Comparison of ENCODE assay signal across 9 mouse cellular contexts in genomic region chr11:107473137-107473820, GRCm38 (mm10). TPM values are rescaled to one million over a fixed set of nuclear protein-coding genes. Genes with fewer than 3 reads are reported as not detected.
A peak's percentile ranks its signal among the peaks of the same experiment; 100 is the strongest.
DNase-seq lines count a peak whose midpoint lies in the region; ATAC-seq and TF ChIP-seq lines count a peak whose summit lies in the region.
"Had no signal": no experiment of that assay in that cellular context is flagged by ENCODE, and none has a peak within 500 bp of the region (broad histone marks: within the 10 kb centered on the region; RNA-seq: fewer than 3 reads in every experiment).

No protein-coding gene starts in this region.

- DNase-seq in midbrain, embryonic 11.5 days (ENCODE audit: low spot score, missing footprints): peak; percentile 94
- peak; percentile 93 for DNase-seq in NIH3T3 (ENCODE audit: low read depth)
- peak; percentile 91 for DNase-seq in hindbrain, postnatal 0 days (ENCODE audit: low spot score)

- H3K4me1 ChIP-seq in midbrain, embryonic 11.5 days (ENCODE audit: control insufficient read depth, insufficient read depth, low read length): peaks cover 9% of the 10 kb centered on the region
- peaks cover 15% of the 10 kb centered on the region for H3K4me1 ChIP-seq in midbrain, embryonic 13.5 days (replicated peaks)
- peaks cover 4% of the 10 kb centered on the region; the same call in 1 of the 2 replicates for H3K4me1 ChIP-seq in hindbrain, postnatal 0 days (ENCODE audit: insufficient read depth, low read length)
- H3K4me1 ChIP-seq in limb, embryonic 13.5 days: peaks cover 21% of the 10 kb centered on the region

- no peak overlapping the region for H3K27ac ChIP-seq in midbrain, embryonic 11.5 days (ENCODE audit: low read depth, low read length)
- H3K27ac ChIP-seq in midbrain, embryonic 13.5 days: no peak overlapping the region
- no peak overlapping the region for H3K27ac ChIP-seq in hindbrain, postnatal 0 days
- H3K27ac ChIP-seq in limb, embryonic 13.5 days: peak overlapping the region; percentile 39; the same call in 1 of the 2 replicates
- H3K27ac ChIP-seq: heart, embryonic 15.5 days had no signal

- no peaks in the 10 kb centered on the region for H3K27me3 ChIP-seq in midbrain, embryonic 11.5 days (ENCODE audit: control insufficient read depth, insufficient read depth, low read length)
- H3K27me3 ChIP-seq in midbrain, embryonic 13.5 days: no peaks in the 10 kb centered on the region
- H3K27me3 ChIP-seq in hindbrain, postnatal 0 days (ENCODE audit: insufficient read depth, low read length): no peaks in the 10 kb centered on the region
- H3K27me3 ChIP-seq in limb, embryonic 13.5 days: no peaks in the 10 kb centered on the region
- H3K27me3 ChIP-seq: heart, embryonic 15.5 days had no signal

- no peaks in the 10 kb centered on the region for H3K9me3 ChIP-seq in midbrain, embryonic 11.5 days (ENCODE audit: control insufficient read depth, low read length)
- no peaks in the 10 kb centered on the region for H3K9me3 ChIP-seq in midbrain, embryonic 13.5 days
- H3K9me3 ChIP-seq in hindbrain, postnatal 0 days (ENCODE audit: low read length): no peaks in the 10 kb centered on the region
- H3K9me3 ChIP-seq in limb, embryonic 13.5 days: no peaks in the 10 kb centered on the region
- H3K9me3 ChIP-seq: heart, embryonic 15.5 days had no signal

- no peak for ATAC-seq in midbrain, embryonic 11.5 days (ENCODE audit: low FRiP score)
- ATAC-seq in midbrain, embryonic 13.5 days: no peak
- peak; percentile 46 for ATAC-seq in common myeloid progenitor, adult 5-6 weeks (replicated peaks; ENCODE audit: low read depth, poor library complexity, severe bottlenecking)
- no peak for ATAC-seq in hindbrain, postnatal 0 days
- no peak for ATAC-seq in limb, embryonic 13.5 days (ENCODE audit: low FRiP score, low read depth)
- peak; percentile 65 for ATAC-seq in neutrophil, adult 5-6 weeks (ENCODE audit: extremely low read depth, insufficient number of reproducible peaks, low FRiP score, poor library complexity, severe bottlenecking)
- ATAC-seq in frontal cortex, adult (ENCODE audit: low TSS enrichment): no peak

- TF ChIP-seq CTCF in hindbrain, postnatal 0 days (IDR thresholded peaks at IDR 0.05; ENCODE audit: low read depth): peak; percentile 89

- H3K4me3 ChIP-seq in midbrain, embryonic 11.5 days (ENCODE audit: low read depth, low read length): no peak overlapping the region
- H3K4me3 ChIP-seq in midbrain, embryonic 13.5 days (replicated peaks): no peak overlapping the region
- H3K4me3 ChIP-seq in hindbrain, postnatal 0 days (ENCODE audit: low read length): no peak overlapping the region
- no peak overlapping the region for H3K4me3 ChIP-seq in limb, embryonic 13.5 days
- H3K4me3 ChIP-seq: heart, embryonic 15.5 days had no signal

- 22% methylated on average over 8 of the region's 8 CpGs for WGBS in midbrain, embryonic 11.5 days
- 23% methylated on average over 8 of the region's 8 CpGs for WGBS in midbrain, embryonic 13.5 days
- WGBS in hindbrain, postnatal 0 days: 25% methylated on average over 8 of the region's 8 CpGs
- WGBS in limb, embryonic 13.5 days: 23% methylated on average over 8 of the region's 8 CpGs

- no peaks in the 10 kb centered on the region for H3K36me3 ChIP-seq in midbrain, embryonic 11.5 days (ENCODE audit: control insufficient read depth, insufficient read depth, low read length)
- H3K36me3 ChIP-seq in midbrain, embryonic 13.5 days: no peaks in the 10 kb centered on the region
- H3K36me3 ChIP-seq in hindbrain, postnatal 0 days (ENCODE audit: insufficient read depth, low read length): no peaks in the 10 kb centered on the region
- no peaks in the 10 kb centered on the region for H3K36me3 ChIP-seq in limb, embryonic 13.5 days
- H3K36me3 ChIP-seq: heart, embryonic 15.5 days had no signal

- H3K4me2 ChIP-seq in midbrain, embryonic 11.5 days: no peak overlapping the region
- H3K4me2 ChIP-seq in midbrain, embryonic 13.5 days (replicated peaks): no peak overlapping the region
- no peak overlapping the region for H3K4me2 ChIP-seq in hindbrain, postnatal 0 days (ENCODE audit: low read depth, low read length)
- 0 out of 2 replicates have a peak overlapping the region, but pooled peaks have one; percentile 11 for H3K4me2 ChIP-seq in limb, embryonic 13.5 days (replicated peaks)
- H3K4me2 ChIP-seq: heart, embryonic 15.5 days had no signal

- H3K9ac ChIP-seq in midbrain, embryonic 11.5 days (ENCODE audit: low read length): no peak overlapping the region
- H3K9ac ChIP-seq in midbrain, embryonic 13.5 days (replicated peaks): no peak overlapping the region
- no peak overlapping the region for H3K9ac ChIP-seq in hindbrain, postnatal 0 days (replicated peaks; ENCODE audit: low read length)
- no peak overlapping the region for H3K9ac ChIP-seq in limb, embryonic 13.5 days
- H3K9ac ChIP-seq: heart, embryonic 15.5 days had no signal

RNA-seq across cellular contexts. Expression of gene Pitpnc1, which starts 2.8 kb away (rescaled TPM):
- polyA plus RNA-seq in midbrain, embryonic 11.5 days (2014; fragmentation: Nextera tagmentation; extraction: Ambion mirVana): 29.9 and 32.1 TPM in 2 replicates
- polyA plus RNA-seq in midbrain, embryonic 13.5 days (2015; fragmentation: Nextera tagmentation; extraction: Ambion mirVana): 35.0 and 36.7 TPM in 2 replicates
- 36.5 and 42.8 TPM in 2 replicates for total RNA-seq in common myeloid progenitor, adult 5-6 weeks (2017)
- total RNA-seq in hindbrain, postnatal 0 days (2014; rRNA removed): 41.0 and 42.2 TPM in 2 replicates
- polyA plus RNA-seq in hindbrain, postnatal 0 days (2015; fragmentation: Nextera tagmentation; extraction: Ambion mirVana): 43.6 and 44.8 TPM in 2 replicates
- polyA plus RNA-seq in limb, embryonic 13.5 days (2015; fragmentation: Nextera tagmentation; extraction: Ambion mirVana): 39.4 and 40.5 TPM in 2 replicates
- total RNA-seq in neutrophil, adult 5-6 weeks (2017): 20.0 and 24.4 TPM in 2 replicates

RNA-seq across cellular contexts. Expression of gene Psmd12, which starts 6.0 kb away (rescaled TPM):
- polyA plus RNA-seq in midbrain, embryonic 11.5 days (2014; fragmentation: Nextera tagmentation; extraction: Ambion mirVana): 232 and 254 TPM in 2 replicates
- 175 and 178 TPM in 2 replicates for polyA plus RNA-seq in midbrain, embryonic 13.5 days (2015; fragmentation: Nextera tagmentation; extraction: Ambion mirVana)
- total RNA-seq in common myeloid progenitor, adult 5-6 weeks (2017): 119 and 150 TPM in 2 replicates
- total RNA-seq in hindbrain, postnatal 0 days (2014; rRNA removed): 26.9 and 27.2 TPM in 2 replicates
- 149 and 153 TPM in 2 replicates for polyA plus RNA-seq in hindbrain, postnatal 0 days (2015; fragmentation: Nextera tagmentation; extraction: Ambion mirVana)
- polyA plus RNA-seq in limb, embryonic 13.5 days (2015; fragmentation: Nextera tagmentation; extraction: Ambion mirVana): 175 and 178 TPM in 2 replicates
- 52.8 and 67.9 TPM in 2 replicates for total RNA-seq in neutrophil, adult 5-6 weeks (2017)

Comparison
In these comparisons a context has a peak if more than half of its experiments do, and no peak if none do; other contexts are left out.
1. ATAC-seq: peak in common myeloid progenitor, adult 5-6 weeks (single experiment) and neutrophil, adult 5-6 weeks (single experiment); none in midbrain, embryonic 11.5 days (single experiment), midbrain, embryonic 13.5 days (single experiment), hindbrain, postnatal 0 days (single experiment), limb, embryonic 13.5 days (single experiment) and frontal cortex, adult (single experiment).
2. Peak in every context shown above with its lines, with median percentiles within 50 percentile points of each other: DNase-seq.